Mouse (Mus musculus): ENCODE measurements at regions not wholly inside any gene's neighbourhood (a gene's known extent, or its start where the extent isn't known, plus 50 kb on each side); places are given as distances from the start of the nearest gene placed in this dataset.
A peak's percentile ranks its signal among the peaks of the same experiment; 100 is the strongest.

GRCm38 (mm10) chr4:87501791-87502190 is 271.5 kb upstream of the Slc24a2 start:
- no peaks in the 10 kb centered on the region for H3K4me1 ChIP-seq
- H3K36me3 ChIP-seq (replicated peaks) = no peaks in the 10 kb centered on the region
- no peak overlapping the region for H3K4me3 ChIP-seq
- ATAC-seq (replicated peaks) = no peak
- WGBS = 73% methylated on average over 4 of the region's 4 CpGs
- H3K9ac ChIP-seq = no peak overlapping the region
- H3K4me2 ChIP-seq = no peak overlapping the region
- 0 out of 2 replicates have a peak overlapping the region, but pooled peaks have one; percentile 5 for H3K27ac ChIP-seq
- H3K9me3 ChIP-seq = no peaks in the 10 kb centered on the region
- H3K27me3 ChIP-seq (replicated peaks) = no peaks in the 10 kb centered on the region

GRCm38 (mm10) chr4:87500441-87500840 is 270.2 kb upstream of the Slc24a2 start:
- H3K4me2 ChIP-seq = no peak overlapping the region
- no peak for ATAC-seq (replicated peaks)
- no peaks in the 10 kb centered on the region for H3K27me3 ChIP-seq (replicated peaks)
- 75% methylated on average over 2 of the region's 2 CpGs for WGBS
- H3K36me3 ChIP-seq (replicated peaks) = no peaks in the 10 kb centered on the region
- H3K9ac ChIP-seq = no peak overlapping the region
- H3K4me3 ChIP-seq = no peak overlapping the region
- no peaks in the 10 kb centered on the region for H3K9me3 ChIP-seq
- no peaks in the 10 kb centered on the region for H3K4me1 ChIP-seq
- no peak overlapping the region for H3K27ac ChIP-seq

GRCm38 (mm10) chr4:87487798-87488197 is 257.5 kb upstream of the Slc24a2 start:
- WGBS = 87% methylated on average over 3 of the region's 3 CpGs

GRCm38 (mm10) chr4:87475537-87475936 is 245.3 kb upstream of the Slc24a2 start:
- H3K4me3 ChIP-seq = no peak overlapping the region
- no peaks in the 10 kb centered on the region for H3K9me3 ChIP-seq
- no peaks in the 10 kb centered on the region for H3K27me3 ChIP-seq (replicated peaks)
- H3K9ac ChIP-seq = no peak overlapping the region
- no peak overlapping the region for H3K4me2 ChIP-seq
- no peaks in the 10 kb centered on the region for H3K36me3 ChIP-seq (replicated peaks)
- H3K27ac ChIP-seq = no peak overlapping the region
- WGBS = 74% methylated on average over 1 of the region's 1 CpGs
- no peak for ATAC-seq (replicated peaks)
- H3K4me1 ChIP-seq = 0 out of 2 replicates have a peak, but pooled peaks cover 2% of the 10 kb centered on the region

More at GRCm38 (mm10) chr4:87487798-87488197, 257.5 kb upstream of the Slc24a2 start:
- no peaks in the 10 kb centered on the region for H3K36me3 ChIP-seq (replicated peaks)
- H3K4me1 ChIP-seq = no peaks in the 10 kb centered on the region
- H3K27ac ChIP-seq = no peak overlapping the region
- no peak for ATAC-seq (replicated peaks)
- H3K4me3 ChIP-seq = no peak overlapping the region
- H3K27me3 ChIP-seq (replicated peaks) = no peaks in the 10 kb centered on the region
- H3K9me3 ChIP-seq = no peaks in the 10 kb centered on the region
- H3K9ac ChIP-seq = no peak overlapping the region
- H3K4me2 ChIP-seq = no peak overlapping the region

GRCm38 (mm10) chr4:87473331-87474039 is 243.2 kb upstream of the Slc24a2 start:
- ATAC-seq (replicated peaks) = no peak
- Histone ChIP-seq H3K4me1 (0 out of 2 replicates have a peak, but pooled peaks cover 2% of the 10 kb centered on the region), H3K27ac (no peak overlapping the region), H3K4me3 (no peak overlapping the region), H3K4me2 (no peak overlapping the region), H3K36me3 (replicated peaks) (no peaks in the 10 kb centered on the region), H3K9ac (no peak overlapping the region), H3K27me3 (replicated peaks) (no peaks in the 10 kb centered on the region), H3K9me3 (no peaks in the 10 kb centered on the region)
- WGBS = 83% methylated on average over 16 of the region's 16 CpGs

GRCm38 (mm10) chr4:87472787-87473186 is 242.5 kb upstream of the Slc24a2 start:
- H3K4me2 ChIP-seq = no peak overlapping the region
- 0 out of 2 replicates have a peak, but pooled peaks cover 2% of the 10 kb centered on the region for H3K4me1 ChIP-seq
- no peak for ATAC-seq (replicated peaks)
- no peak overlapping the region for H3K4me3 ChIP-seq
- H3K27me3 ChIP-seq (replicated peaks) = no peaks in the 10 kb centered on the region
- H3K9me3 ChIP-seq = no peaks in the 10 kb centered on the region
- H3K27ac ChIP-seq = no peak overlapping the region
- no peaks in the 10 kb centered on the region for H3K36me3 ChIP-seq (replicated peaks)
- no peak overlapping the region for H3K9ac ChIP-seq
- 45% methylated on average over 1 of the region's 1 CpGs for WGBS

GRCm38 (mm10) chr4:87471385-87471784 is 241.1 kb upstream of the Slc24a2 start:
- Histone ChIP-seq H3K27me3 (replicated peaks) (no peaks in the 10 kb centered on the region), H3K4me2 (no peak overlapping the region), H3K9ac (no peak overlapping the region), H3K36me3 (replicated peaks) (no peaks in the 10 kb centered on the region), H3K4me1 (0 out of 2 replicates have a peak, but pooled peaks cover 2% of the 10 kb centered on the region), H3K4me3 (no peak overlapping the region), H3K9me3 (no peaks in the 10 kb centered on the region), H3K27ac (peak overlapping the region; percentile 37; the same call in 1 of the 2 replicates)
- 40% methylated on average over 5 of the region's 5 CpGs for WGBS
- ATAC-seq (replicated peaks) = peak; percentile 39; the same call in 1 of the 2 replicates

GRCm38 (mm10) chr4:87467600-87467999 is 237.3 kb upstream of the Slc24a2 start:
- H3K4me2 ChIP-seq = no peak overlapping the region
- H3K9me3 ChIP-seq = no peaks in the 10 kb centered on the region

GRCm38 (mm10) chr4:87467018-87467417 is 236.7 kb upstream of the Slc24a2 start:
- ATAC-seq (replicated peaks) = no peak
- no peak overlapping the region for H3K4me3 ChIP-seq
- H3K9ac ChIP-seq = no peak overlapping the region
- WGBS = 76% methylated on average over 8 of the region's 8 CpGs
- no peak overlapping the region for H3K4me2 ChIP-seq
- H3K27ac ChIP-seq = no peak overlapping the region
- no peaks in the 10 kb centered on the region for H3K36me3 ChIP-seq (replicated peaks)
- H3K27me3 ChIP-seq (replicated peaks) = no peaks in the 10 kb centered on the region
- no peaks in the 10 kb centered on the region for H3K9me3 ChIP-seq
- 0 out of 2 replicates have a peak, but pooled peaks cover 2% of the 10 kb centered on the region for H3K4me1 ChIP-seq

More at GRCm38 (mm10) chr4:87467600-87467999, 237.3 kb upstream of the Slc24a2 start:
- no peak overlapping the region for H3K4me3 ChIP-seq
- H3K4me1 ChIP-seq = 0 out of 2 replicates have a peak, but pooled peaks cover 2% of the 10 kb centered on the region
- H3K9ac ChIP-seq = no peak overlapping the region
- no peaks in the 10 kb centered on the region for H3K27me3 ChIP-seq (replicated peaks)
- H3K27ac ChIP-seq = no peak overlapping the region
- no peak for ATAC-seq (replicated peaks)
- no peaks in the 10 kb centered on the region for H3K36me3 ChIP-seq (replicated peaks)

- Histone ChIP-seq H3K36me3 (replicated peaks) (no peaks in the 10 kb centered on the region), H3K9ac (no peak overlapping the region), H3K27ac (peak overlapping the region; percentile 38; the same call in 1 of the 2 replicates), H3K4me3 (no peak overlapping the region), H3K9me3 (no peaks in the 10 kb centered on the region), H3K27me3 (replicated peaks) (no peaks in the 10 kb centered on the region), H3K4me2 (no peak overlapping the region), H3K4me1 (0 out of 2 replicates have a peak, but pooled peaks cover 2% of the 10 kb centered on the region)
- 65% methylated on average over 7 of the region's 7 CpGs for WGBS
- ATAC-seq (replicated peaks) = peak; percentile 92
Measured at GRCm38 (mm10) chr4:87461181-87461912, 231.1 kb upstream of the Slc24a2 start.

- H3K27ac ChIP-seq = no peak overlapping the region
- 90% methylated on average over 5 of the region's 5 CpGs for WGBS
- H3K4me3 ChIP-seq = no peak overlapping the region
- no peaks in the 10 kb centered on the region for H3K27me3 ChIP-seq (replicated peaks)
- no peaks in the 10 kb centered on the region for H3K36me3 ChIP-seq (replicated peaks)
- H3K9me3 ChIP-seq = no peaks in the 10 kb centered on the region
- no peaks in the 10 kb centered on the region for H3K4me1 ChIP-seq
- H3K9ac ChIP-seq = no peak overlapping the region
- ATAC-seq (replicated peaks) = no peak
- H3K4me2 ChIP-seq = no peak overlapping the region
Measured at GRCm38 (mm10) chr4:87455863-87456578, 225.7 kb upstream of the Slc24a2 start.

GRCm38 (mm10) chr4:87452122-87452521 is 221.8 kb upstream of the Slc24a2 start:
- no peaks in the 10 kb centered on the region for H3K36me3 ChIP-seq (replicated peaks)
- no peaks in the 10 kb centered on the region for H3K9me3 ChIP-seq
- no peaks in the 10 kb centered on the region for H3K27me3 ChIP-seq (replicated peaks)
- H3K4me1 ChIP-seq = no peaks in the 10 kb centered on the region
- H3K9ac ChIP-seq = no peak overlapping the region
- H3K27ac ChIP-seq = no peak overlapping the region
- ATAC-seq (replicated peaks) = no peak
- H3K4me2 ChIP-seq = no peak overlapping the region
- 86% methylated on average over 2 of the region's 2 CpGs for WGBS
- H3K4me3 ChIP-seq = no peak overlapping the region
